Mouse (Mus musculus): ENCODE data around the gene Pitx2. TPM values are rescaled to one million over a fixed set of nuclear protein-coding genes. Genes with fewer than 3 reads are reported as not detected.

Gene Pitx2
- polyA plus RNA-seq, 1 experiment from 2014 or later: 22.1 TPM

DNA sequence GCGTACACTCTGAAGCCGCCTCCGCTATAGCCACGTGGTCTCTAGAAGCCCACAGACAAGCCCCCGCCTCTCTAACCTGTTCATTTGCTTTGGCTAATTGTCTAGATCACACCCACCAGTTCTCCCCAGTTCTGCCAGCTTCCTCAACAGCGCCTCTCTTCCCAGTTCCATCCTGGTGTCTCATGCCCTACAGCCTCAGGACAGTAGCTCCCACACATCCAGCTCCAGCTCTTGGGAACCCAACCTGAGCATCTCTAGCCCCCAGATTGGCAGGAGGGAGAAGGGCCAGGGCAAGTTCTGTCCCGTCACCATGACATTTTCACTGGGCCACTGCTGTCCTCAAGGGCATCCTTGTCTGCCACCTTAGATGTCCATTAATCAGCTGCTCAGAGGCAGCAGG, 29.3 kb upstream of the Pitx2 start:
- no peak overlapping the region for H3K9ac ChIP-seq (ENCODE audit: low read length)
- no peaks in the 10 kb centered on the region for H3K4me1 ChIP-seq (ENCODE audit: control insufficient read depth, insufficient read depth, low read length)
- H3K27me3 ChIP-seq (ENCODE audit: control insufficient read depth, insufficient read depth, low read length): no peaks in the 10 kb centered on the region
- H3K4me2 ChIP-seq (ENCODE audit: low read depth, low read length): no peak overlapping the region
- no peak overlapping the region for H3K27ac ChIP-seq (ENCODE audit: low read length)
- WGBS: 70% methylated on average over 7 of the region's 7 CpGs
- H3K36me3 ChIP-seq (ENCODE audit: control insufficient read depth, insufficient read depth, low read length): no peaks in the 10 kb centered on the region
- H3K9me3 ChIP-seq (replicated peaks; ENCODE audit: control insufficient read depth, low read length): no peaks in the 10 kb centered on the region
- ATAC-seq (ENCODE audit: insufficient read depth, low FRiP score): no peak
- no peak overlapping the region for H3K4me3 ChIP-seq (replicated peaks; ENCODE audit: low read length)

DNA sequence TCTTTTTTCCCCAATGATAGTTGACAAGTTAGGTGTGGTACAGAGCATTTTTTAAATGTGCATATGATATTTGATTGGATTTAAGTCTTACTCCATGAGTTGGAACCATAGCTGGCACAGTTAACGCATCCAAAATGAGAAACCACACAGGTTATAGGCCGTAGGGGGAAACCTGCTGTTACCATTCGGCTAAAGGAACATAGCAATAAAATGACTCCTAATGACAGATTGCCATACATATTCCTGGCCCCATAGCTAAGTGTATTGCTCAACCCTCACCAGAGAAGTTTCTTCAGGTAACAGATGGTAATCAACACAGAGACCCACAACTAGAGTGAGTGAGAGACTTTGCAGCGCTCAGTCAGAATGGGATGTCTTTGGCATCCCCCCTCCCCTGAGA, 27.9 kb upstream of the Pitx2 start:
- Histone ChIP-seq H3K4me2 (ENCODE audit: low read depth, low read length) (no peak overlapping the region), H3K4me1 (ENCODE audit: control insufficient read depth, insufficient read depth, low read length) (no peaks in the 10 kb centered on the region), H3K9me3 (replicated peaks; ENCODE audit: control insufficient read depth, low read length) (no peaks in the 10 kb centered on the region), H3K4me3 (replicated peaks; ENCODE audit: low read length) (no peak overlapping the region), H3K27me3 (ENCODE audit: control insufficient read depth, insufficient read depth, low read length) (no peaks in the 10 kb centered on the region), H3K27ac (ENCODE audit: low read length) (no peak overlapping the region), H3K9ac (ENCODE audit: low read length) (no peak overlapping the region), H3K36me3 (ENCODE audit: control insufficient read depth, insufficient read depth, low read length) (no peaks in the 10 kb centered on the region)
- WGBS: 91% methylated on average over 4 of the region's 4 CpGs
- no peak for ATAC-seq (ENCODE audit: insufficient read depth, low FRiP score)

DNA sequence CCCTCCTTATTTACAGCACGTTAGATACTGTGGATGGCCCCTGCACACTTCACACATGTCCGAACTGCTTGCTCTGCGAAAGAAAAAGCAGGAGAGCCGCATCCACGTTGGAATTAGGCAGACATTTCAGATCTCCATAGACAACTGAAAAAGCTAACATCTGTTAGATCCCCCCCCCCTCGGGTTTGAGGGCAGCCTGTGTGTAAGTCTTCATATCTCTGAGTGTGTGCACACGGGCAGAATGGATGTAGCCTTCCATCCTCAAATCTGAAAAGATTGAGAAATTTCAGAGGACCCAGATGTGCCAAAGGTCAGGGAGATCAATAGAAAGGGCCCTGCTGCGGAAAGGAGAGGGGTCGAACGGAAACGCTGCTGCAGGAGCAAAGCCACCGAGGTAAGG, 5.2 kb upstream of the Pitx2 start:
- WGBS: 18% methylated on average over 12 of the region's 12 CpGs
- Histone ChIP-seq H3K9me3 (replicated peaks; ENCODE audit: control insufficient read depth, low read length) (no peaks in the 10 kb centered on the region), H3K27me3 (ENCODE audit: control insufficient read depth, insufficient read depth, low read length) (peaks cover 59% of the 10 kb centered on the region), H3K4me1 (ENCODE audit: control insufficient read depth, insufficient read depth, low read length) (0 out of 2 replicates have a peak, but pooled peaks cover under 1% of the 10 kb centered on the region), H3K36me3 (ENCODE audit: control insufficient read depth, insufficient read depth, low read length) (no peaks in the 10 kb centered on the region), H3K9ac (ENCODE audit: low read length) (no peak overlapping the region), H3K4me2 (ENCODE audit: low read depth, low read length) (no peak overlapping the region), H3K27ac (ENCODE audit: low read length) (no peak overlapping the region), H3K4me3 (replicated peaks; ENCODE audit: low read length) (no peak overlapping the region)
- no peak for ATAC-seq (ENCODE audit: insufficient read depth, low FRiP score)

DNA sequence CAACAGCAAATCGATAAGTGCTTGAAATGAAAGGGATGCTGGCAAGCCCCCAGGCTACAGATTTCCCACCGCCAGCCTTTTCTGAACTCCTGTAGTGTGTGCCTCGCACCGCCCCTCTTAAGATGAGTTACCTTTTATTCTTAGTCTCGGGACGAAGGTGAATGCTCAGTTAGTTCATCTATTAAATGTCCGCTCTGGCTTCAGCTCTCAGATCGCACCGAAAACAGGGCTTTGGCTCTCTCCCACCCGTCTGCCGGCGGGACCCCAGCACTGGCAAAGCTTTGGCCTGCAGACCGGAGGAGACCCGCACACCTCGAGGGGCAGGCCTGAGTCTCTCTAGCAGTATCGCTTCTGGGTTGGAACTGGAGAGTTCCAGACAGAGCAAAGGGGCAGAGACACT, 4.6 kb upstream of the Pitx2 start:
- no peak for ATAC-seq (ENCODE audit: insufficient read depth, low FRiP score)
- no peak overlapping the region for H3K9ac ChIP-seq (ENCODE audit: low read length)
- no peak overlapping the region for H3K27ac ChIP-seq (ENCODE audit: low read length)
- no peaks in the 10 kb centered on the region for H3K36me3 ChIP-seq (ENCODE audit: control insufficient read depth, insufficient read depth, low read length)
- no peaks in the 10 kb centered on the region for H3K9me3 ChIP-seq (replicated peaks; ENCODE audit: control insufficient read depth, low read length)
- H3K4me2 ChIP-seq (ENCODE audit: low read depth, low read length): no peak overlapping the region
- peaks cover 65% of the 10 kb centered on the region for H3K27me3 ChIP-seq (ENCODE audit: control insufficient read depth, insufficient read depth, low read length)
- no peak overlapping the region for H3K4me3 ChIP-seq (replicated peaks; ENCODE audit: low read length)
- 18% methylated on average over 16 of the region's 16 CpGs for WGBS
- H3K4me1 ChIP-seq (ENCODE audit: control insufficient read depth, insufficient read depth, low read length): peaks cover 7% of the 10 kb centered on the region

DNA sequence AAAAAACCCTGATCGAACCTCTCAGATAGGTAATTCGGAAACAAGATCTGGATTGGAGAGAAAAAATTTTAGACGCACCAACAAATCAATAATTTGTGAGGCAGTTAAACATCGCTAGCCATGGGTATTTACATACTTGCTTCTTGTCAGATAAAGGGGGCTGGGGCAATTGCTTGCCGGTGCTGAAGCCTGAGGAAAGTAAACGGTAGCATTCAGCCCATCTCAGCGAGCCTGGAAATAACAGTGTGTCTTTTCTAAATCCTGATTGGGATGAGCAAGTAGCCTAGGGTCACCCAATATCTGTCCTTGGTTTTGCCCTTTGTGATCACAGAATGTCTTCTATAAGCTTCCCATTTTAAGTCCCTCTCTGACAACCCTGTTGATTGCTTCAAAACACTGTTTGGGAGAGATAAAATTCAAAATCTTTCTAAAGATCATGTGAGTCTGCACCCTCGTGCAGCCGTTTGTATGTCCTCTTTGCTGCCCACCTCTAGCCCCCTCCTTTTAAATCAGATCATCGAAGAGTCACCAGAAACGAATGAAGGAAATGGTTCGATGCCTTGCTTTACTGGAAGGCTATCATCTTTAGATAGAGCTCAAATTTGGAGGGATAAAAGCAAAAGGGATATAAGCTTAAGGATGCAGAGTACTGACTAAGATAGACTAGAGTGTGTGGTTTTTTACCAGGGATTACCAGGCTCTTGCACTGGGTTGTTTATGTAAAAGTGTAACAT, 3.7 kb upstream of the Pitx2 start:
- no peak for ATAC-seq (ENCODE audit: insufficient read depth, low FRiP score)

DNA sequence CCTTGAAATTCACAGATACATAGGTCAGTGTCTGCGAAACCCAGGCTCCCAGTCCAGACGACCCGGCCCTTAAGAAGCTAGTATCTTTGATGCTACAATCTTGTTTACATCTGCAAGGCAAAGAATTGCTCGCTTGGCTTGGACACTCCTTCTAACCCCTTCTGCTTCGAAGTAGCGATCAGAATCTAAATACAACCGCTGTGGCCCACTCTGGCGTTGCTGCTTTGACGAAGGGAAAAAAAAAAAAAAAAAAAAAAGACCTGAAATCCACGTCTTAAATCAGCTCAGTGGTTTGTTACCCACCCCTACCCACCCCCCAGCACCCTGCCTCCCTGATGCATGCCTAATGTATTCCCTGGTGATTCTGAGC, 3.1 kb upstream of the Pitx2 start:
- Histone ChIP-seq H3K9me3 (replicated peaks; ENCODE audit: control insufficient read depth, low read length) (no peaks in the 10 kb centered on the region), H3K4me2 (ENCODE audit: low read depth, low read length) (no peak overlapping the region), H3K27me3 (ENCODE audit: control insufficient read depth, insufficient read depth, low read length) (peaks cover 76% of the 10 kb centered on the region), H3K9ac (ENCODE audit: low read length) (no peak overlapping the region), H3K4me3 (replicated peaks; ENCODE audit: low read length) (no peak overlapping the region), H3K36me3 (ENCODE audit: control insufficient read depth, insufficient read depth, low read length) (no peaks in the 10 kb centered on the region), H3K4me1 (ENCODE audit: control insufficient read depth, insufficient read depth, low read length) (peaks cover 7% of the 10 kb centered on the region), H3K27ac (ENCODE audit: low read length) (no peak overlapping the region)
- 8% methylated on average over 10 of the region's 10 CpGs for WGBS
- no peak for ATAC-seq (ENCODE audit: insufficient read depth, low FRiP score)

More for the DNA sequence above, 3.7 kb upstream of the Pitx2 start:
- Histone ChIP-seq H3K9ac (ENCODE audit: low read length) (no peak overlapping the region), H3K36me3 (ENCODE audit: control insufficient read depth, insufficient read depth, low read length) (no peaks in the 10 kb centered on the region), H3K4me2 (ENCODE audit: low read depth, low read length) (no peak overlapping the region), H3K4me1 (ENCODE audit: control insufficient read depth, insufficient read depth, low read length) (peaks cover 7% of the 10 kb centered on the region), H3K4me3 (replicated peaks; ENCODE audit: low read length) (no peak overlapping the region), H3K27me3 (ENCODE audit: control insufficient read depth, insufficient read depth, low read length) (peaks cover 70% of the 10 kb centered on the region), H3K27ac (ENCODE audit: low read length) (no peak overlapping the region), H3K9me3 (replicated peaks; ENCODE audit: control insufficient read depth, low read length) (no peaks in the 10 kb centered on the region)
- WGBS: 18% methylated on average over 12 of the region's 12 CpGs

DNA sequence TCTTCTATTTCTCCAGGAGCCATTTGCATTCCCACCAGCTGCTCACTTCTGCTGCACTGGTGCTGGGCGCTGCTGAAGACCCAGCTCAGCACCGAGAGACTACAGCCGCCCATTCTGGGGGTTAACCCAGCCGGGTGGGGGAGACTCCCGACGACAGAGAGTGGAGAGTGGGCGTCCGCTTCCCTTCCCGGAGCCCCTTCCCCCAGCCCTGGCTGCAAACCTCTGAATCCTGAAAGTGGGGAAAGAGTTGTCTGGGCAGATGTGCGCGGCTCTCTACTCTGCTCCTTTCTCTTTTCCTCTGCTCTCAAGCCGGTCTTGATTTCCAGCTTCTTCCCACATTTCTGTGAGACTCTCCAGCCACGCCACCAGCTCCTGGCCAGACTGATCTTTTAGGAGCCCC, 2.6 kb upstream of the Pitx2 start:
- H3K27me3 ChIP-seq (ENCODE audit: control insufficient read depth, insufficient read depth, low read length): peaks cover 79% of the 10 kb centered on the region
- H3K27ac ChIP-seq (ENCODE audit: low read length): no peak overlapping the region
- H3K4me1 ChIP-seq (ENCODE audit: control insufficient read depth, insufficient read depth, low read length): peaks cover 7% of the 10 kb centered on the region
- H3K9me3 ChIP-seq (replicated peaks; ENCODE audit: control insufficient read depth, low read length): no peaks in the 10 kb centered on the region
- H3K4me2 ChIP-seq (ENCODE audit: low read depth, low read length): peak overlapping the region; percentile 34
- peak overlapping the region; percentile 34 for H3K4me3 ChIP-seq (replicated peaks; ENCODE audit: low read length)
- no peak for ATAC-seq (ENCODE audit: insufficient read depth, low FRiP score)
- H3K9ac ChIP-seq (ENCODE audit: low read length): 0 out of 2 replicates have a peak overlapping the region, but pooled peaks have one; percentile 13
- no peaks in the 10 kb centered on the region for H3K36me3 ChIP-seq (ENCODE audit: control insufficient read depth, insufficient read depth, low read length)
- 5% methylated on average over 13 of the region's 13 CpGs for WGBS

DNA sequence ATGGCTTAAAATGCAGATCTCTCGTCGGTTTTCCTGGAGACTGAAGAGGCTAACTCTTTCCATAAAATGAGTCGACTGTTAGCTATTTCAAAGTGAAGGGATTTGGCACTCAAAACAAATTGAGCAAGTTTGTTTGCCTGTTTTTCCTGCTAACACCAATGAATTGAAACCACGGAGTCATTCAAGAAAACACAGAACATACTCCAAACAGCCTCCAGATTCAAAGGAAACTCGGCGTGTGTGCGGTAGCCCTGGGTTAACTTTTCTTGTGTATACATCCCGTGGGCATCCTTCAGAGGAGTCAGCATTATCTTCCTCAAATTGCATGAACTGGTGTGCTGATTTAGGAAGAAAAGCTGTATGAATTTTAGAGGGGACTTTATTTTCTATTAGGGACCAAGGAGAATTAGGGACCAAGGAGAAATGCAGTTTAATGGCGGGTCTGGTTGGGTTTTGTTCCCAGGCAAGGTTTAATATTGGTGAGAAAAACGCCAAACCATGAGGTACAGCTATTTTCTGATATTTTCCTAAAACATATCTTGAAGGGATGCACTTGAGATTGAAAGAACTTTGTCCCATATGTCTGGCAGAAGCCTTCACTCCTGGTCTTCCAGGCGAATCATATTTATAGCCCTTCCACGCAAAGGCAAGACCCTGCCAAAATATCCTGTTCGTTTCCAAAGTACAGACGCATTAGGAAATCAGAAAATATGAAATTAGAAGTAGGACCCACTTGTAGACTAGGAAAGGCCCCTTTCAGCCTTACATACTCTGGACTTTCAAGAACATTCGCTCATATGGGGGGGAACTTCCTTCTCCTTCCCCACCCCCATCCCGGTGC, 1.7 kb upstream of the Pitx2 start:
- Histone ChIP-seq H3K4me1 (ENCODE audit: control insufficient read depth, insufficient read depth, low read length) (peaks cover 7% of the 10 kb centered on the region), H3K9ac (ENCODE audit: low read length) (no peak overlapping the region), H3K27ac (ENCODE audit: low read length) (no peak overlapping the region), H3K36me3 (ENCODE audit: control insufficient read depth, insufficient read depth, low read length) (no peaks in the 10 kb centered on the region), H3K9me3 (replicated peaks; ENCODE audit: control insufficient read depth, low read length) (no peaks in the 10 kb centered on the region), H3K4me3 (replicated peaks; ENCODE audit: low read length) (no peak overlapping the region), H3K4me2 (ENCODE audit: low read depth, low read length) (no peak overlapping the region), H3K27me3 (ENCODE audit: control insufficient read depth, insufficient read depth, low read length) (peaks cover 79% of the 10 kb centered on the region)
- 16% methylated on average over 16 of the region's 16 CpGs for WGBS
- ATAC-seq (ENCODE audit: insufficient read depth, low FRiP score): no peak

DNA sequence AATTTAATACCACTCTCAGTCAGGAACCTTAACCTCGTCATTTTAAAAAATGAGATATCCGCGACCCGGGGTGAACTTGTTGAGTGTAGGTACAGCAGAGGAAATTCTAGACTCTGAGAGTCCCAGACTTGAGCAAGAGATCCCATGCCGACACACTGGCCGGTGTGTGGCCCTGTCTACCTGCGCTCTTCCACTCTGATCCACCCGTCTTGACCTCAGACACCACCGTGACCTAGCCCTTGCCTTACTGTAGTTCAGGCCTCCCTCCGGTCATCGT, 1.1 kb upstream of the Pitx2 start:
- Histone ChIP-seq H3K4me3 (replicated peaks; ENCODE audit: low read length) (no peak overlapping the region), H3K9ac (ENCODE audit: low read length) (no peak overlapping the region), H3K4me1 (ENCODE audit: control insufficient read depth, insufficient read depth, low read length) (peaks cover 7% of the 10 kb centered on the region), H3K4me2 (ENCODE audit: low read depth, low read length) (no peak overlapping the region), H3K27ac (ENCODE audit: low read length) (no peak overlapping the region), H3K27me3 (ENCODE audit: control insufficient read depth, insufficient read depth, low read length) (peaks cover 77% of the 10 kb centered on the region), H3K36me3 (ENCODE audit: control insufficient read depth, insufficient read depth, low read length) (no peaks in the 10 kb centered on the region), H3K9me3 (replicated peaks; ENCODE audit: control insufficient read depth, low read length) (no peaks in the 10 kb centered on the region)
- WGBS: 12% methylated on average over 11 of the region's 11 CpGs
- no peak for ATAC-seq (ENCODE audit: insufficient read depth, low FRiP score)

Data from stomach, embryonic 16.5 days (tissue).